Mouse (Mus musculus): ENCODE measurements around the gene Wnt3.
A peak's percentile ranks its signal among the peaks of the same experiment; 100 is the strongest.

Gene Wnt3

GRCm38 (mm10) chr11:103772505-103773386, 1.2 kb upstream of the Wnt3 start:
- peak; percentile 27 for DNase-seq (ENCODE audit: low read depth)

- no peak for DNase-seq (ENCODE audit: low read depth)
These were observed 229 bp downstream of the Wnt3 start for GRCm38 (mm10) chr11:103774228-103774530.

- DNase-seq (ENCODE audit: low read depth), result no peak
These were observed 6.2 kb downstream of the Wnt3 start for GRCm38 (mm10) chr11:103780152-103780551.

GRCm38 (mm10) chr11:103789951-103790350, 16.0 kb downstream of the Wnt3 start:
- DNase-seq (ENCODE audit: low read depth), result no peak

- no peak for DNase-seq (ENCODE audit: low read depth)
These were observed 27.2 kb downstream of the Wnt3 start for GRCm38 (mm10) chr11:103801128-103801527.

- DNase-seq (ENCODE audit: low read depth), result no peak
These were observed 30.2 kb downstream of the Wnt3 start for GRCm38 (mm10) chr11:103804126-103804525.

- DNase-seq (ENCODE audit: low read depth), result no peak
These were observed 30.9 kb downstream of the Wnt3 start for GRCm38 (mm10) chr11:103804804-103805203.

GRCm38 (mm10) chr11:103807966-103808365, 34.0 kb downstream of the Wnt3 start:
- DNase-seq (ENCODE audit: low read depth), result no peak

- no peak for DNase-seq (ENCODE audit: low read depth)
These were observed 35.0 kb downstream of the Wnt3 start for GRCm38 (mm10) chr11:103808771-103809610.

- no peak for DNase-seq (ENCODE audit: low read depth)
These were observed 36.0 kb downstream of the Wnt3 start for GRCm38 (mm10) chr11:103809611-103810598.

GRCm38 (mm10) chr11:103810631-103811030, 36.7 kb downstream of the Wnt3 start:
- DNase-seq (ENCODE audit: low read depth), result no peak

GRCm38 (mm10) chr11:103811246-103811645, 37.3 kb downstream of the Wnt3 start:
- DNase-seq (ENCODE audit: low read depth), result no peak

- no peak for DNase-seq (ENCODE audit: low read depth)
These were observed 40.9 kb downstream of the Wnt3 start for GRCm38 (mm10) chr11:103814808-103815207.

GRCm38 (mm10) chr11:103815986-103816385, 42.0 kb downstream of the Wnt3 start:
- no peak for DNase-seq (ENCODE audit: low read depth)

- no peak for DNase-seq (ENCODE audit: low read depth)
These were observed 42.8 kb downstream of the Wnt3 start for GRCm38 (mm10) chr11:103816719-103817118.

- no peak for DNase-seq (ENCODE audit: low read depth)
These were observed 53.3 kb downstream of the Wnt3 start for GRCm38 (mm10) chr11:103827201-103827600.

GRCm38 (mm10) chr11:103828866-103829265, 54.9 kb downstream of the Wnt3 start:
- DNase-seq (ENCODE audit: low read depth), result no peak

GRCm38 (mm10) chr11:103829956-103830355, 56.0 kb downstream of the Wnt3 start:
- no peak for DNase-seq (ENCODE audit: low read depth)

GRCm38 (mm10) chr11:103830476-103830875, 56.5 kb downstream of the Wnt3 start:
- DNase-seq (ENCODE audit: low read depth), result no peak

GRCm38 (mm10) chr11:103831766-103832165, 57.8 kb downstream of the Wnt3 start:
- DNase-seq (ENCODE audit: low read depth), result no peak

- no peak for DNase-seq (ENCODE audit: low read depth)
These were observed 58.4 kb downstream of the Wnt3 start for GRCm38 (mm10) chr11:103832331-103832730.

GRCm38 (mm10) chr11:103838955-103839354, 65.0 kb downstream of the Wnt3 start:
- no peak for DNase-seq (ENCODE audit: low read depth)

All from induced T-regulatory cell, adult 2 months (primary cell).